Mouse (Mus musculus) embryonic facial prominence, embryonic 12.5 days (tissue): ENCODE measurements at regions not wholly inside any gene's neighbourhood (a gene's known extent, or its start where the extent isn't known, plus 50 kb on each side); places are given as distances from the start of the nearest gene placed in this dataset.

Source experiments
- ATAC-seq: fragments of 200-750 bp; cut with Nextera tagmentation; 2 replicates; pipeline ENCODE4 v1.8.0; 2017; ENCODE audit not compliant: insufficient number of reproducible peaks, insufficient read depth, low FRiP score, low TSS enrichment
- H3K27ac ChIP-seq: fragments of 300-500 bp; sonication (generic); 2 replicates; pipeline ENCODE4 v1.5.1; 2016; ENCODE audit warnings: mild to moderate bottlenecking
- H3K27me3 ChIP-seq: fragments of 300-500 bp; sonication (generic); 2 replicates; pipeline ENCODE4 v1.6.1; 2016; ENCODE audit warnings: mild to moderate bottlenecking, moderate library complexity
- H3K36me3 ChIP-seq: fragments of 300-500 bp; sonication (generic); 2 replicates; pipeline ENCODE4 v1.6.1; 2016; ENCODE audit warnings: mild to moderate bottlenecking
- H3K4me1 ChIP-seq: fragments of 300-500 bp; sonication (generic); 2 replicates; pipeline ENCODE4 v1.6.1; 2016
- H3K4me2 ChIP-seq: fragments of 300-500 bp; sonication (generic); replicated peaks from 2 replicates; pipeline ENCODE4 v1.6.1; 2016; ENCODE audit warnings: mild to moderate bottlenecking, moderate library complexity
- H3K4me3 ChIP-seq: fragments of 300-500 bp; sonication (generic); 2 replicates; pipeline ENCODE4 v1.5.1; 2016; ENCODE audit warnings: mild to moderate bottlenecking
- H3K9ac ChIP-seq: fragments of 300-500 bp; sonication (generic); 2 replicates; pipeline ENCODE4 v1.6.1; 2016; ENCODE audit warnings: mild to moderate bottlenecking, moderate library complexity
- H3K9me3 ChIP-seq: fragments of 300-500 bp; sonication (generic); 2 replicates; pipeline ENCODE4 v1.6.1; 2016; ENCODE audit warnings: mild to moderate bottlenecking, moderate library complexity
- WGBS: fragments of 180-500 bp; shearing (Covaris S2); methylation state at CpG from one replicate; pipeline ENCODE4 v1.1.7; 2016; 5-methylcytosine and 5-hydroxymethylcytosine counted together

DNA sequence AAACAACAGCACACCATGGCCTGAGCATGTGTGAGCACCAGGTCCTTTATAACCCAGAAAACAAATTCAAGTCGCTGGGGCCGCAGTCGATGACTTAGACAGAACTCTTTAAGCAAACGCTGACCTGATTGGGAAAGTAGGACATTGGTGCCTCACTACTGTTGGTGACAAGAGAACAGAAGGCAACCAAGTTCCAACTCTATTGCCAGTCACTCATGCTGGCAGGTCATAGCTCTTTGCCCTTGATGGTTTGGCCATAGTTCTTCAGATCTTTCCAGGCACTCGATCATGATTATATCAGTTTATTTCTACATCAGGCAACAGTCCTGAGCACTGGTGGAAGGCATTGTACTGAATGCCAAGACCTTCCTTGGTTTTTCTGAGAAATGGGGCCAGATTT is 94.7 kb downstream of the Ehf start:
- ATAC-seq = no peak
- no peaks in the 10 kb centered on the region; the same call in 1 of the 2 replicates for H3K4me1 ChIP-seq
- no peaks in the 10 kb centered on the region for H3K27me3 ChIP-seq
- no peak overlapping the region for H3K27ac ChIP-seq
- no peak overlapping the region for H3K9ac ChIP-seq
- no peaks in the 10 kb centered on the region for H3K9me3 ChIP-seq
- no peaks in the 10 kb centered on the region for H3K36me3 ChIP-seq
- no peak overlapping the region for H3K4me3 ChIP-seq
- WGBS = 94% methylated on average over 5 of the region's 5 CpGs
- no peak overlapping the region for H3K4me2 ChIP-seq

DNA sequence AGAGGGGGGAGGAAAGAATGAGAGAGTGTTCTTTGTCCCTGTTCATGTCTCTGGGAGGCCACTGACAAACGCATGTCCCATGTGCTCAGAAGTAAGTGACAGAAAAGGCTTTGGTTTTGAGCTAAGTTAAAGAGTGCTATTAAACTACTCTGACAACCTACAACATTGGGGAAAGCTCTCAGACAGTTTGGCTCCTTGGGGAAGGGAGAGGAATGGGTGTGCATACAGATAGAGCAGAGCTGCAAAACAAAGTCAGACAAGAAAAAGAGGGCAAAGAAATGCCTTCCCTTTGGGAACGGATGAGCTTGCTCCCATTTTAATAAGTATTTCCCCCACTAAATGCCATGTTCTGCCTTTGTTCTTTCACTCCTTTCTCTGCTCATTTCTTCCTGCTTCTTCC is 94.0 kb downstream of the Ehf start:
- WGBS = 70% methylated on average over 2 of the region's 2 CpGs
- no peak overlapping the region for H3K27ac ChIP-seq
- no peaks in the 10 kb centered on the region; the same call in 1 of the 2 replicates for H3K4me1 ChIP-seq

DNA sequence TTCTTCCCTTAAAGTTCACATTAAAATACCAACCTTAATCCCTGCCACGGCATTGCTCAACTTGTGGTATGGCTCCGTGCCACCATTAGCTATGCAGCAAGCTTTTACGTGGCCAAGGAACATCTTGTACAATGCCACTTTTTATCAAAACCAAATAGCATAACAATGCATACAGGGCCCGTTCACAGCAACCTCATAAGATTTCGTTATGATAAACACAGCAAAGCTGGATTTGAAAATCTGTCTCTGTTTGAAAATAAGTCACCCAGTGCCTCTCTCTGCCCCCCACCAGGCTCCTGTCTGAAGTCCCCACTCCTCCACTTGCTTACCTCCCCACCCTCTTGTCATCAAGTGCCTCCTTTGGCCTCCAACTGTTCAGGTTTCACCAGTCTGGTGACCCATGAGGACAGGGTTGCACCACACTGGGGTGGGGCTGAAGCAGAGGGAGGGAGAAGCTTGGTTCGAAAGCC is 93.5 kb downstream of the Ehf start:
- WGBS = 81% methylated on average over 6 of the region's 6 CpGs
- H3K4me2 ChIP-seq = no peak overlapping the region
- no peaks in the 10 kb centered on the region for H3K9me3 ChIP-seq
- no peak overlapping the region for H3K9ac ChIP-seq
- no peaks in the 10 kb centered on the region for H3K36me3 ChIP-seq
- H3K27ac ChIP-seq = no peak overlapping the region
- H3K4me3 ChIP-seq = no peak overlapping the region
- H3K4me1 ChIP-seq = no peaks in the 10 kb centered on the region; the same call in 1 of the 2 replicates
- H3K27me3 ChIP-seq = no peaks in the 10 kb centered on the region
- no peak for ATAC-seq

More for the DNA sequence above, 94.0 kb downstream of the Ehf start:
- no peak overlapping the region for H3K4me3 ChIP-seq
- no peaks in the 10 kb centered on the region for H3K27me3 ChIP-seq
- no peak for ATAC-seq
- H3K4me2 ChIP-seq = no peak overlapping the region
- no peaks in the 10 kb centered on the region for H3K36me3 ChIP-seq
- H3K9ac ChIP-seq = no peak overlapping the region
- no peaks in the 10 kb centered on the region for H3K9me3 ChIP-seq

DNA sequence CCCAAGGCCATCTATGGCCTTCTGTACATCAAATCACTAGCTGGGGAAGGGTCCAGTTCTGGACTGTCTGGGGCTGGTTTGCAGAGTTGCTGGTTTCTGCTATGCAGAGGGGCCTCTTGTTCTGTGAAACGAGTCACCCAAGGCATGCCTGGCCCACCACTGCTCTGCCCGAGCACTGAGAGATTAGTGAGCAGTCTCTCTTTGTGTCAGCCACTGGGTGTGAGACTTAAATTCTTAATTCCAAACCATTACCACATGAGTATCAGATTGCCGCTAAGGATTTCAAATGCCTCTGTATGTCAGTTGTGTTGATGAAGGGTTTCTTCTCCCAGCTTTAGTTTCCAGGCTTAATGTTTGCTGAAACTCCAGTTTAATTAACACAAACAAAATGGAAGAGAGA is 91.9 kb downstream of the Ehf start:
- no peak overlapping the region for H3K27ac ChIP-seq
- no peak overlapping the region for H3K4me3 ChIP-seq
- 48% methylated on average over 3 of the region's 3 CpGs for WGBS
- H3K36me3 ChIP-seq = no peaks in the 10 kb centered on the region
- H3K27me3 ChIP-seq = no peaks in the 10 kb centered on the region
- ATAC-seq = peak; percentile 47; the same call in 1 of the 2 replicates
- no peak overlapping the region for H3K4me2 ChIP-seq
- H3K9ac ChIP-seq = no peak overlapping the region
- H3K9me3 ChIP-seq = no peaks in the 10 kb centered on the region
- no peaks in the 10 kb centered on the region; the same call in 1 of the 2 replicates for H3K4me1 ChIP-seq
